Mouse (Mus musculus) erythroblast, embryonic 14.5 days (primary cell): ENCODE data around the gene Hist1h4f. TPM values are rescaled to one million over a fixed set of nuclear protein-coding genes. Genes with fewer than 3 reads are reported as not detected.

Experiments used
- H3K27me3 ChIP-seq: 2 replicates; pipeline ENCODE4 v1.6.1; 2012; ENCODE audit warnings: inconsistent platforms; ENCODE audit not compliant: control insufficient read depth
- H3K36me3 ChIP-seq: 2 replicates; pipeline ENCODE4 v1.6.1; 2012; ENCODE audit warnings: mild to moderate bottlenecking, inconsistent platforms; ENCODE audit not compliant: control insufficient read depth
- H3K4me1 ChIP-seq: 2 replicates; pipeline ENCODE4 v1.6.1; 2012; ENCODE audit warnings: inconsistent platforms; ENCODE audit not compliant: control insufficient read depth
- H3K4me3 ChIP-seq: replicated peaks from 2 replicates; pipeline ENCODE3; 2012; ENCODE audit warnings: moderate library complexity, mild to moderate bottlenecking, inconsistent platforms
- H3K9me3 ChIP-seq: 2 replicates; pipeline ENCODE4 v1.6.1; 2012; ENCODE audit warnings: low read length, inconsistent platforms, mixed read lengths; ENCODE audit not compliant: control insufficient read depth
- GATA1 ChIP-seq: IDR thresholded peaks from 2 replicates; pipeline ENCODE4 v1.6.1; 2012; ENCODE audit warnings: low read length, inconsistent platforms, mixed read lengths
- TAL1 ChIP-seq: IDR thresholded peaks from 3 replicates; pipeline ENCODE4 v1.6.1; 2012; ENCODE audit warnings: low read length, inconsistent platforms, mixed read lengths
- polyA plus RNA-seq: library from polyadenylated mRNA; stranded (reverse); fragments of >175 nt; gene quantifications from 2 replicates; pipeline ENCODE4 v1.2.3, GENCODE M21; 2012

Hist1h4f gene
- polyA plus RNA-seq, 1 experiment: 13.8 TPM

DNA sequence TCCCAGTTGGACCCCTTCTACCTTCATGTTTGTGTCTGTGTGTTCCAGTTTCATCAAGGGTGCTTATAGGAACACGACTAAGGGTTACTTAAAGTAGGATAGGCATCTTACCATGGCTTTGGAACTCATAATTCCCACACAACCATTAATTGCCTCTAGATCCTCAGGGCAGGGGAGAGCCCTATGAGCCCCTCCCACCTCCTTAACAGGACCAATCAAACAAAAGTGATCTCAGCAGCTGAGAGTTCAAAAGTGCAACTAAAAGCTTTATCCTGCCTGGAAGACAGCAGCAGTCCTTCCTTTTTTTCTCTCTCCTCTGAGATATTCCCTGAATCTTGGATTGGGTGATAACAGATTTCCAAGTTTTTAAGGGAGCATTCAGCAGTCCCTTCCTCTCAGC is 41.3 kb downstream of the Hist1h4f start:
- H3K36me3 ChIP-seq: no peaks in the 10 kb centered on the region
- H3K27me3 ChIP-seq: no peaks in the 10 kb centered on the region
- no peak for TF ChIP-seq GATA1
- TF ChIP-seq TAL1: no peak
- H3K9me3 ChIP-seq: no peaks in the 10 kb centered on the region
- H3K4me3 ChIP-seq: no peak overlapping the region
- peaks cover 36% of the 10 kb centered on the region for H3K4me1 ChIP-seq

DNA sequence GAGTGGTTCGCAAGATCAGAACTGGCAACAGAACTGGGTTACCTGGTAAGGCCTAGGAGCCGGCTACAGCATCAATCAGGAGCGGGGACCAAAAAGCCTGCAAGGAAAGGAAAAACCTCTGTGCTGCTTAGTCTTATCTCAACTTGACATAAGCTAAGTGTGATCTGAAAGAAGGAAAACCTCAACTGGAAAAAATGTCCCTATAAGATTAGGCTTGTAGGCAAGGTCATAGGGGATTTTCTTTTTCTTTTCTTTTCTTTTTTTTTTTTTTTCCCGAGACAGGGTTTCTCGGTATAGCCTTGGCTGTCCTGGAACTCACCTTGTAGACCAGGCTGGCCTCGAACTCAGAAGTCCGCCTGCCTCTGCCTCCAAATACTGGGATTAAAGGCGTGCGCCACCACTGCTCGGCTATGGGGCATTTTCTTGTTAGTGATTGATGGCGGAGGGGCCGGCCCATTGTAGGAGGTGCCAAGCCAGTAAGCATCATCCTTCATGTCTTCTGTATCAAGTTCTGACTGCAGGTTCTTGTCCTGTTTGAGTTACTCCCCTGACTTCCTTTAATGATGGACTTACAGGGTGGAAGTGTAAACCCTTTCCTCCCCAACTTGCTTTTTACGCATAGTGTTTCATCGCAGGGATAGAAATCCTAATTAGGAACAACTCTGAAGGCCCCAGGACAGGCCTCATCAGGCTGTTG is 44.5 kb downstream of the Hist1h4f start:
- Histone ChIP-seq H3K36me3 (no peaks in the 10 kb centered on the region), H3K4me3 (peak overlapping the region; percentile 66), H3K27me3 (no peaks in the 10 kb centered on the region), H3K4me1 (peaks cover 55% of the 10 kb centered on the region), H3K9me3 (no peaks in the 10 kb centered on the region)
- TF ChIP-seq GATA1 (no peak), TAL1 (no peak)

DNA sequence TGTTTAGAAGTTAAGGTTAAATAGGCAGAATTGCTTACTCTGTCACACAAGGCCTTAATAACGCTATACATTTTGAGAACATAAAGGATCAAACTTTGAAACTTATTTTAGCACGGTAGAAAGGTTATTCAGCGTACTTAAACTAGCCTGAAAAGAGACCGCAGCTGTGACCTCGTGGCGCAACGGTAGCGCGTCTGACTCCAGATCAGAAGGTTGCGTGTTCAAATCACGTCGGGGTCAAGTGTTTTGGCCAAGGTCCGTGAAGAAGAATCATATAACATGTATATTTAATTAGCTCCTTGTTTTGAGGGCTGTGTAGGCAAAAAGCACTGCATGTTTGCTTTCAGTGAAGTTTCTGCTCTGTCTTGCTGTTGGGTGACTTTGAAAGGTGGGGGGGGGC is 45.1 kb downstream of the Hist1h4f start:
- no peak for TF ChIP-seq TAL1
- TF ChIP-seq GATA1: no peak
- H3K4me3 ChIP-seq: peak overlapping the region; percentile 66
- H3K9me3 ChIP-seq: no peaks in the 10 kb centered on the region
- no peaks in the 10 kb centered on the region for H3K27me3 ChIP-seq
- H3K36me3 ChIP-seq: no peaks in the 10 kb centered on the region
- peaks cover 55% of the 10 kb centered on the region for H3K4me1 ChIP-seq

DNA sequence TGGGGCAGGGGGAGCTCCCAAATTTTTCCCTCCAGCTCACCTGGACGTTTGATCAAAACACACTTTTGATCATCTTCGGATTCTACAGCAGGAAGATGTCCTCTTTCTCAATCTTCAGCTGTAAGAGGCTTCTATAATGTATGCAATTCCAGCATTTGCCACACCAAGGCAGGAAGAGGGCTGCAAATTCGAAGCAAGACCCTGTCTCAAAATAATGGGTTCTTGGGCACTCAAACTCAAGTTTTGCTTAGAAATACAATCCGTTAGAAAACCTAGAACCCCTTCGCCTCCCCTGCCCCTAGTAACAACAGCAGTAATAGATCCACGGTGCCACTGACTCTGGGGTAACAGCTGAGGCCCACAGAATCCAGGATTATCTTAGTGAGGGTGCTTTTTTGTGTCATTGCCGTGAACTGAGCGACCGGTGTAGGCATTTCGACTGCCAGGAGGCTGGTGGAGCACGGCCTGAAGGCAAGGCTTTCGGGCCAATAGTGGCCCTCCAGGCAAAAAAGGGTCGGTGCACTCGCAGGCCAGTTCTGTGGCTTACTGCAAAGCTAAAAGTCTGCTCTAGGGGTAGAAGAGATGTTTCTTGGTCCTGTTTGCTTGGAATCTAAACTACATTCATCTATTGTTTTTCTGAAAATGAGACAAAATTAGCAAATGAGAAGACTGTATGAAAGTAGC is 45.6 kb downstream of the Hist1h4f start:
- Histone ChIP-seq H3K9me3 (no peaks in the 10 kb centered on the region), H3K27me3 (no peaks in the 10 kb centered on the region), H3K4me1 (peaks cover 60% of the 10 kb centered on the region), H3K4me3 (peak overlapping the region; percentile 66), H3K36me3 (no peaks in the 10 kb centered on the region)
- TF ChIP-seq TAL1 (no peak), GATA1 (no peak)

DNA sequence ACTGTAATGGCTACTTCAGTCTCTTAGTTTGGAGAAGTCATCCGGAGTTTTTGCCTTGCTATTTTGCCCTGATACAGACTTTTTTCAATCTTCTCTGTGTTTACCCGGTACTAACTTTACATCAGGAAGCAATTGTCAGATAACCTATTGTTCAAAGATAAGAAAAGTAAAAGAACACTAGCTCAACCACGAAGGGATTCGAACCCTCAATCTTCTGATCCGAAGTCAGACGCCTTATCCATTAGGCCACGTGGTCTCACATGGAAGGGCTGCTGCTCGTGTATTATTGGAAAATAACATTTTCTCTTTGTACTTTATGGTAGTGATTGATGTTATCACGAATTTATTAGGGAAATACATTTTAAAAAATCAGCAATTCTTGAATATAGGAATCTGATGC is 47.7 kb downstream of the Hist1h4f start:
- no peaks in the 10 kb centered on the region for H3K27me3 ChIP-seq
- TF ChIP-seq TAL1: no peak
- no peak for TF ChIP-seq GATA1
- no peaks in the 10 kb centered on the region for H3K9me3 ChIP-seq
- H3K36me3 ChIP-seq: no peaks in the 10 kb centered on the region
- H3K4me1 ChIP-seq: peaks cover 74% of the 10 kb centered on the region
- H3K4me3 ChIP-seq: peak overlapping the region; percentile 29

DNA sequence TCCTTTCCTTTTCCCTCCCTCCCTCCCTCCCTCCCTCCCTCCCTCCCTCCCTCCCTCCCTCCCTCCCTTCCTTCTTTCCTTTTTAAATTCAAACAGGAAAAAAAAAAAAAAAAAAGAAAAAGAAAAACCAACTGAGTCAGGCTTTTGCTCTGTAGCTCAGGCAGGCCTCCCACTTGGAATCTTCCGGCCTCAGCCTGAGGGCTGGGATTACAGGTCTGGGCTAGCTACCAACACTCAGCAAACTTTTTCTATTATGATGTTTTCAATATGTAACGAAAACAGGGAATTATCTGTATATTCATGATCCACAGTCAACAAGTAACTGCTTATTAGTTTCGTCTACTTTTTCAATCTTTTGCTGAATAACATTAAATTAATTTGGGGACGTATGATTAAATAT is 48.5 kb downstream of the Hist1h4f start:
- TF ChIP-seq TAL1: no peak
- no peak for TF ChIP-seq GATA1
- Histone ChIP-seq H3K27me3 (no peaks in the 10 kb centered on the region), H3K4me1 (peaks cover 83% of the 10 kb centered on the region), H3K36me3 (no peaks in the 10 kb centered on the region), H3K4me3 (no peak overlapping the region), H3K9me3 (no peaks in the 10 kb centered on the region)

DNA sequence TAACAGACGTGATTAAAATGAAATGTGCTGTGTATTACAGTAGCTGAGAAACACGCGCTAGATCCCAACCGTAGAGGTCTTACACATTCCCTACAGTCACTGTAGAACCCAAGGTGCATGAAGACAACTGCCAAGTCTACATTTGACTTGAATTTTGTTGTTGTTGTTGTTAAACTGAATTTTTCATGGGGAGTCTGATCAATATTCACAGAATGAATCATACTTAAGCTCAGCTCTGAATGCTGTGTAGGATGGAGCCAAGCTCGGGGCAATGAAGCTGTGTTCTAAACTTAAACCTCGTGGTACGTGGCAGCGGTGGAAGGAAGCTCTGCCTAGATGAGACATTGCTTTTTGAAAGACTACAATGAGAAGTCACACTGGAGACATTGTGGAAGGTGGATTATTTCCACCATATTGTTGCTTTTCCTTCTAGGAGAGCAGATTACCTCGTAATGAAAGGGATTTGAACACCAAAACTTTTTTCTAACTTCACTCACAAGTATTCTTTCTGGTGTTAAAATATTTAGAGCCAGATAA is 49.3 kb downstream of the Hist1h4f start:
- TF ChIP-seq GATA1: no peak
- Histone ChIP-seq H3K4me3 (peak overlapping the region; percentile 66), H3K36me3 (no peaks in the 10 kb centered on the region), H3K4me1 (peaks cover 85% of the 10 kb centered on the region), H3K9me3 (no peaks in the 10 kb centered on the region), H3K27me3 (no peaks in the 10 kb centered on the region)

DNA sequence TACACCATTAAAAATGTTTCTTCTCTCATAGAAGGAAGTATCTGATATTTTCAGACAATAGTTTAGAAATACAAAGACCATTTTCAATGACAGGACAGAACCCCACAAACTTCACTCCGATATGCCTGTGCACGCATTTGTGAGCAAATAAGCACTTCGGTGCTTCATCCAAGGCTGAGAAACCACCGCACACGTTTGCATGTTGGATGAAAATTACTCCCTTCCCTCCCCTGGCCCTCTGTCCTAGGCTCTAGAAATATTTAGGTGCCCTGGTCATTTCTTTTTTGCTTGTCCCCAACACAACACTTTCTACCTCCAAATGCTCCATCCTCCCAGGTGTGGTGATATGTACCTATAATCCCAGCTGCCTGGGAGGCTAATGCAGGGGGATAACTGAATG is 49.9 kb downstream of the Hist1h4f start:
- Histone ChIP-seq H3K9me3 (no peaks in the 10 kb centered on the region), H3K27me3 (no peaks in the 10 kb centered on the region), H3K4me3 (peak overlapping the region; percentile 66), H3K36me3 (no peaks in the 10 kb centered on the region), H3K4me1 (peaks cover 80% of the 10 kb centered on the region)
- TF ChIP-seq GATA1: no peak
- no peak for TF ChIP-seq TAL1

Other genes starting within 250 kb of the Hist1h4f start
- gene Zfp322a, start 182.4 kb downstream of the Hist1h4f start, polyA plus RNA-seq: 0.01 TPM in 2 replicates
- 0.76 and 0.84 TPM in 2 replicates for gene Abt1, start 127.8 kb downstream of the Hist1h4f start, polyA plus RNA-seq
- gene Btn1a1, start 85.7 kb downstream of the Hist1h4f start, polyA plus RNA-seq: 0.15 and 0.16 TPM in 2 replicates
- not detected in 2 replicates for gene Btn2a2, start 62.8 kb downstream of the Hist1h4f start, polyA plus RNA-seq
- 10.1 and 19.7 TPM in 2 replicates for gene Hist1h4h, start 20.6 kb downstream of the Hist1h4f start, polyA plus RNA-seq
- 52.5 and 62.7 TPM in 2 replicates for gene Hist1h2af, start 17.7 kb downstream of the Hist1h4f start, polyA plus RNA-seq
- 8.8 and 11.7 TPM in 2 replicates for gene Hist1h3g, start 16.2 kb downstream of the Hist1h4f start, polyA plus RNA-seq
- 0.43 and 3.0 TPM in 2 replicates for gene Hist1h2bh, start 8.3 kb downstream of the Hist1h4f start, polyA plus RNA-seq
- 1.3 and 3.3 TPM in 2 replicates for gene Hist1h3f, start 7.6 kb downstream of the Hist1h4f start, polyA plus RNA-seq
- 0.51 and 0.95 TPM in 2 replicates for gene Hist1h1d, start 1.6 kb upstream of the Hist1h4f start, polyA plus RNA-seq
- gene Hist1h3e, start 10.7 kb upstream of the Hist1h4f start, polyA plus RNA-seq: 2.9 and 16.6 TPM in 2 replicates
- gene Hist1h2ae, start 19.6 kb upstream of the Hist1h4f start, polyA plus RNA-seq: 3.6 and 5.2 TPM in 2 replicates
- 14.5 and 18.7 TPM in 2 replicates for gene Hist1h2bg, start 19.7 kb upstream of the Hist1h4f start, polyA plus RNA-seq
- 6.6 and 15.6 TPM in 2 replicates for gene Hist1h2bf, start 22.5 kb upstream of the Hist1h4f start, polyA plus RNA-seq
- 5.1 and 8.3 TPM in 2 replicates for gene Hist1h2ad, start 22.7 kb upstream of the Hist1h4f start, polyA plus RNA-seq
- gene Hist1h3d, start 24.1 kb upstream of the Hist1h4f start, polyA plus RNA-seq: 1.6 and 4.7 TPM in 2 replicates
- gene Hist1h4d, start 29.9 kb upstream of the Hist1h4f start, polyA plus RNA-seq: 5.1 and 11.8 TPM in 2 replicates
- gene Hist1h2be, start 69.5 kb upstream of the Hist1h4f start, polyA plus RNA-seq: 0.33 and 0.67 TPM in 2 replicates
- gene Hist1h1e, start 70.9 kb upstream of the Hist1h4f start, polyA plus RNA-seq: 2.8 and 8.5 TPM in 2 replicates
- 1.1 and 2.1 TPM in 2 replicates for gene Hist1h2ac, start 132.3 kb upstream of the Hist1h4f start, polyA plus RNA-seq
- 17.5 and 20.6 TPM in 2 replicates for gene Hist1h2bc, start 132.6 kb upstream of the Hist1h4f start, polyA plus RNA-seq
- gene Hist1h1t, start 144.2 kb upstream of the Hist1h4f start, polyA plus RNA-seq: 0.10 TPM in 1 of 2 replicates, not detected in the other
- gene Hist1h4c, start 146.8 kb upstream of the Hist1h4f start, polyA plus RNA-seq: 0.93 and 3.0 TPM in 2 replicates
- gene Hfe, start 159.2 kb upstream of the Hist1h4f start, polyA plus RNA-seq: 0.15 and 0.53 TPM in 2 replicates
- 54.6 and 94.3 TPM in 2 replicates for gene Hist1h1c, start 187.2 kb upstream of the Hist1h4f start, polyA plus RNA-seq
- gene Hist1h3c, start 194.0 kb upstream of the Hist1h4f start, polyA plus RNA-seq: 3.8 and 7.0 TPM in 2 replicates
- 5.4 and 12.1 TPM in 2 replicates for gene Hist1h2bb, start 195.1 kb upstream of the Hist1h4f start, polyA plus RNA-seq
- gene Hist1h2ab, start 199.5 kb upstream of the Hist1h4f start, polyA plus RNA-seq: 9.1 and 22.3 TPM in 2 replicates
- 6.2 and 23.6 TPM in 2 replicates for gene Hist1h3b, start 200.6 kb upstream of the Hist1h4f start, polyA plus RNA-seq
- 4.5 and 11.8 TPM in 2 replicates for gene Hist1h4b, start 205.4 kb upstream of the Hist1h4f start, polyA plus RNA-seq
- 10.2 and 21.5 TPM in 2 replicates for gene Hist1h4a, start 209.6 kb upstream of the Hist1h4f start, polyA plus RNA-seq
- 1.5 and 4.0 TPM in 2 replicates for gene Hist1h3a, start 210.7 kb upstream of the Hist1h4f start, polyA plus RNA-seq
- 1.4 TPM in 2 replicates for gene Hist1h1a, start 212.0 kb upstream of the Hist1h4f start, polyA plus RNA-seq
- gene Trim38, start 218.3 kb upstream of the Hist1h4f start, polyA plus RNA-seq: not detected in 2 replicates